Mouse (Mus musculus) neutrophil, adult 83 days (primary cell): ENCODE results near the gene Bcdin3d. TPM values are rescaled to one million over a fixed set of nuclear protein-coding genes. Genes with fewer than 3 reads are reported as not detected.

Experiments
- total RNA-seq, 2 experiments: library from RNA; stranded (reverse); gene quantifications; one replicate each; pipeline ENCODE4 v1.2.4; 2023

Gene Bcdin3d
- total RNA-seq: 1 to 10 TPM; 4.8 to 6.1 TPM

DNA sequence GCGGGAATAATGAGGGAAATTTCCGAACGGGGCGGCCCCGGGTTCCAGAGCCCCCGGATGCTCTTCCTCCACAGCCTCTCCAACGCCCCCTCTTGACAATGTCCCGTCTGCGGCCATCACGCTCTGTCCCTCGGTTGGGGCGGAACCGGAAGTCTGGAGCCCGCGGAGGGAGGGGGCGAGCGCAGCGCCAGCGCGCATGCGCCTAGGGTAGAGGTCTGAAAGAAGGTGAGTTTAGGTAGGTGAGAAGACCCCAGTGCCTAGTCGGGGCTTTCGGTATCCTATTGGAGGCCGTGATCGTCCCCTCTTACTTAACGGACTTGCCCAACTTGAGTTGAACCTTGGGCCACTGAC is at the start of gene Bcdin3d:
TSS of gene Bcdin3d (minus strand) at position 155 of the 351 bp plus-strand sequence.

DNA sequence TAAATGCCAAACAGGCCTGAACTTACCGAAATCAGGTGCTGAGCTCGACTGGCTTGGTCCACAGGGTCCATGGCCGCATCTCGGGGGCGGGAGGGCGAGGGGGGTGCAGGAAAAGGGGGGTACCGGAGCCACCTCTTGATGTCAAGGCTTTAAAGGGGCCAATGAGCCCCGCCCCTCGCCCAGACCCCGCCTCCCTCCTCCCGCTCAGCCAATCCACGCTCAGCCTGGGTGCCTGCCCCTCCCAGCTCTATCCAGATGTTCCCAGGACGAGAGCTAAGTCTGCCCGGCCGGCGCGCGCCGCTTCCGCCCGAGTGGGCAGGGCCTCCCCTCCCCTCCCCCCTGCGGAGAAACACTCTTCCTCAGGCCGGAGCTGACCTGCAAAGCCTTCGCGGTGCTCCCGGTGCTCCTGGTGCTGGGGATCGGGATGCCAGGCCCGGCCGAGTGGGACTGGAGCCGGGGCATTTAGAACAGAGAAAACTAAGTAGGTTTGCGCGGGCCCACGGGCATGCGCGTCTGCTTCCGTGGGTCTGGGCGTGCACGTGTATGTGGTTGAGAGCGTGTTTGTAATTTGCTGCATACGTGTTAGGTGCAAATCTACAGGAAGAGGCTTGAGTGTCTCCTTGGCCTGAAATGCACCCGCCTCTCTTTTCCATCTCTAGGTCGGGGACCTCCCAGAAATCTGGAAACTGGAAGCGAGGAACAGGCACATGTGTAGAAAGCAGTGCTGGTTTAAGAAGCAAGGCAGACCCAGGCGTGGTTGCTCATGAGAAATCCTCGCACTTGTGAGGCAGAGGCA is 16.7 kb downstream of the Bcdin3d start, which contains the start of gene Nckap5l:
TSS of gene Nckap5l (minus strand) at position 143 of the 796 bp plus-strand sequence.

Other genes with a start within 250 kb of the Bcdin3d start
- not detected for gene Kcnh3, start 249.9 kb downstream of the Bcdin3d start, total RNA-seq
- 10 to 100 TPM; 35.0 to 41.1 TPM for gene Mcrs1, start 222.8 kb downstream of the Bcdin3d start, total RNA-seq
- gene Prpf40b, start 179.6 kb downstream of the Bcdin3d start, total RNA-seq: 1 to 10 TPM; 1.0 to 2.6 TPM
- not detected for gene Fam186b, start 178.8 kb downstream of the Bcdin3d start, total RNA-seq
- gene Fmnl3, start 104.2 kb downstream of the Bcdin3d start, total RNA-seq: 10 to 100 TPM; 43.9 to 48.0 TPM
- 100 to 1,000 TPM; 519 to 548 TPM for gene Tmbim6, start 81.8 kb downstream of the Bcdin3d start, total RNA-seq
- 1 to 10 TPM; 1.7 to 2.9 TPM for gene Nckap5l, start 17.0 kb downstream of the Bcdin3d start, total RNA-seq
- 1 to 10 TPM in 1 of 2 experiments, under 1 TPM in 1; 0.39 to 1.2 TPM for gene Faim2, start 53.4 kb upstream of the Bcdin3d start, total RNA-seq
- not detected for gene Aqp2, start 104.3 kb upstream of the Bcdin3d start, total RNA-seq
- gene Aqp5, start 116.1 kb upstream of the Bcdin3d start, total RNA-seq: not detected
- not detected for gene Aqp6, start 126.7 kb upstream of the Bcdin3d start, total RNA-seq
- gene Racgap1, start 176.9 kb upstream of the Bcdin3d start, total RNA-seq: 10 to 100 TPM; 88.7 to 95.9 TPM
- gene Asic1, start 195.6 kb upstream of the Bcdin3d start, total RNA-seq: under 1 TPM in 1 of 2 experiments, not detected in 1; 0.11 TPM
- gene Smarcd1, start 227.4 kb upstream of the Bcdin3d start, total RNA-seq: 10 to 100 TPM; 16.6 to 18.7 TPM
- 1 to 10 TPM in 1 of 2 experiments, not detected in 1; 1.6 TPM for gene Gm17349, start 230.8 kb upstream of the Bcdin3d start, total RNA-seq
- gene Gpd1, start 242.8 kb upstream of the Bcdin3d start, total RNA-seq: under 1 TPM in 1 of 2 experiments, not detected in 1; 0.15 TPM